Mouse (Mus musculus): ENCODE measurements at regions not wholly inside any gene's neighbourhood (a gene's known extent, or its start where the extent isn't known, plus 50 kb on each side); places are given as distances from the start of the nearest gene placed in this dataset.
"Not testable (repeated sequence)": the region's sequence is repeated elsewhere in the genome, so short reads cannot be mapped to it uniquely, and the experiment has no call there.

DNA sequence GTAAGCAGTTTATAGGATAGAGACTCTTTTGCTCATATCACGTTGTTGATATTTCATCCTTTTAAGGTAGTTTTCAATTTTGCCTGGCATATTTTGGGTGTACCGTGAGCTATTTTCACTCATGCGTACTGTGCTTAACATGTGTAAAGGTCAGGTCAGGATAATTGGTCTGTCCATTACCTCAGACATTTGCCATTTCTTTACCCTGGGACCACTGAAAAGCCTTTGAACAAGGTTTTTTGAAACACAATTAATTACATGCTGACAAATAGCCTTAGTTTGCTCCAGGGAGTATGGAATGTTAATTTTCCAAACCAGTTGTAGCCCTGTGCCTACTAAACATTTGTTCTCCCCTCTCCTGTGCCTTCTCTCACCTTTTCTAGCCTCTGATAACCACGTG is 347.3 kb upstream of the Nrsn1 start:
- H3K27me3 ChIP-seq (ENCODE audit: control insufficient read depth, insufficient read depth, insufficient read length) = no peaks in the 10 kb centered on the region
- no peaks in the 10 kb centered on the region for H3K79me2 ChIP-seq (ENCODE audit: control insufficient read depth, insufficient read depth)
- no peak overlapping the region for H3ac ChIP-seq (ENCODE audit: control insufficient read depth, insufficient read length)
- H3K4me3 ChIP-seq = no peak overlapping the region
- TF ChIP-seq MYOG (IDR thresholded peaks at IDR 0.05; ENCODE audit: control insufficient read depth in 1 of 3, insufficient read depth in 1 of 3, insufficient read length in 2 of 3, low read depth in 2 of 3) (no peak), CEBPB (IDR thresholded peaks at IDR 0.05; ENCODE audit: insufficient read depth, poor library complexity, severe bottlenecking) (no peak), USF1 (IDR thresholded peaks at IDR 0.05; ENCODE audit: low read depth) (no peak), POLR2A (IDR thresholded peaks at IDR 0.05; ENCODE audit: insufficient read length, low read depth) (no peak), E2F4 (IDR thresholded peaks at IDR 0.05; ENCODE audit: insufficient read depth) (no peak), TCF3 (IDR thresholded peaks at IDR 0.05; ENCODE audit: insufficient read length, low read depth) (no peak), REST (IDR thresholded peaks at IDR 0.05; ENCODE audit: insufficient read depth, insufficient read length) (no peak), SRF (IDR thresholded peaks at IDR 0.05; ENCODE audit: control insufficient read depth, insufficient read length, low read depth) (no peak), MYOD1 (IDR thresholded peaks at IDR 0.05; ENCODE audit: control insufficient read depth in 1 of 3, insufficient read length in 2 of 3, low read depth in 2 of 3) (no peak), MAX (IDR thresholded peaks at IDR 0.05; ENCODE audit: low read depth) (no peak), TCF12 (IDR thresholded peaks at IDR 0.05; ENCODE audit: insufficient read depth, poor library complexity, severe bottlenecking) (no peak), POLR2AphosphoS2 (IDR thresholded peaks at IDR 0.05; ENCODE audit: insufficient read length, low read depth) (no peak)
- H3K4me2 ChIP-seq (ENCODE audit: low read depth) = no peak overlapping the region
- no peaks in the 10 kb centered on the region for H3K36me3 ChIP-seq (ENCODE audit: control insufficient read depth, insufficient read depth)

DNA sequence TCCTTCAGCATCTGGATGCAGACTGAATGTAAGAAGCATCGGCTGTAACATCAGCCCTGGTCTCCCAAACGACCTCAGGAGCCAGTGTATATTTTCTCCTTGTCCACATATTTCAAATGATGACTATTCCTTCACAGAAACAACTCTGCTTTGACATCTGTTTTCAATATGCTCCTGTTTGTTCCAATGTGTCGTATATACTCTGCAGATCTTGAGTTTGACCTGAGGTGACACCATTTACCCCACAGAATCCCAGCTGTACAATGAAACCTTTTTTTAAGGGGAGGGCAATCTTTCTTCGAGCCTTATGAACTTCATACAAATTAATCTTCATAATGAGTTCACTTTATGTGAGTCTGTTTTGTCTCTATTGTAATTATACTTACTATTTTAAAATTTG is 341.7 kb upstream of the Nrsn1 start:
- H3K27me3 ChIP-seq (ENCODE audit: control insufficient read depth, insufficient read depth, insufficient read length) = no peaks in the 10 kb centered on the region
- no peak overlapping the region for H3ac ChIP-seq (ENCODE audit: control insufficient read depth, insufficient read length)
- TF ChIP-seq MAX (IDR thresholded peaks at IDR 0.05; ENCODE audit: low read depth) = no peak
- no peak for TF ChIP-seq TCF12 (IDR thresholded peaks at IDR 0.05; ENCODE audit: insufficient read depth, poor library complexity, severe bottlenecking)
- H3K4me2 ChIP-seq (ENCODE audit: low read depth) = no peak overlapping the region
- H3K79me2 ChIP-seq (ENCODE audit: control insufficient read depth, insufficient read depth) = no peaks in the 10 kb centered on the region
- no peaks in the 10 kb centered on the region for H3K36me3 ChIP-seq (ENCODE audit: control insufficient read depth, insufficient read depth)
- H3K4me3 ChIP-seq = no peak overlapping the region

DNA sequence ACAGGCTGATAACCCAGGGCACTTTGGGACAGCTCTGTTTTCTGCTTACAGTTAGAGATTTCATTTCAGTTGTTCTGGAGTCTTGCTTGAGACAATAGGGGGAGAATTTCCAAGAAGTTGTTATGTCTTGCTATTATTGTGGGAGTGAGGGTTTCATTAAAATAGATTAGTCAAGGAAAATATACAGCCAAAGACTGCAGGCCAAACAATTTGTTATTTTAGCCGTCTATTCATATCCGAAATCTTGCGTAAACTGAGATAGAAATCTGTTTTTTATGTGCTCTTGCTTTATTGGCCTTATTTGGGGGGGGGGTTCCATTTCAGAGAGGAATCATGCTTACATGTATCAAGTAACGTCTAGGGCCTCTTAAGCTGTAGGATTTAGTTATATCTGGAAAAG is 339.3 kb upstream of the Nrsn1 start:
- Histone ChIP-seq H3K4me2 (ENCODE audit: low read depth) (peak overlapping the region; percentile 40), H3K79me2 (ENCODE audit: control insufficient read depth, insufficient read depth) (no peaks in the 10 kb centered on the region), H3ac (ENCODE audit: control insufficient read depth, insufficient read length) (no peak overlapping the region), H3K36me3 (ENCODE audit: control insufficient read depth, insufficient read depth) (no peaks in the 10 kb centered on the region), H3K4me3 (no peak overlapping the region), H3K27me3 (ENCODE audit: control insufficient read depth, insufficient read depth, insufficient read length) (no peaks in the 10 kb centered on the region)
- TF ChIP-seq POLR2AphosphoS2 (IDR thresholded peaks at IDR 0.05; ENCODE audit: insufficient read length, low read depth) (no peak), MAX (IDR thresholded peaks at IDR 0.05; ENCODE audit: low read depth) (no peak)

DNA sequence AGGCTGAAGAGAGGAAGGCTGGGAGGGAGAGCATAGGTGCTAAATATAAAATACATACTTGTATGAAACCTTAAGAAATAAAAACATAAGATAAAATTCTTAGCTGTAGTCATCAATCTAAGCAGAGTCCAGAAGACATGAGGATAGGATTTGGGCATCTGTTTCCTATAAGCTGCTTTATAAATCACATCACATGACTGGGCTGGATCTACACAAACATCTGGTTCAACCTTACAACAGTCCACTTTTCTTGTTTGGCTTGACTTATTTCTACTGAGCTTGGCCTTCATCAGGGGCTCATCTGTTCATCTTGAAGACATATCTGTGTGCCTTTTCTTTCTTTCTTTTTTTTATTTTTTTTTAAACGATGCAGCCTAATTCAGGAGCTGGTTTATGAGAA is 338.9 kb upstream of the Nrsn1 start:
- peak overlapping the region; percentile 40 for H3K4me2 ChIP-seq (ENCODE audit: low read depth)
- H3K27me3 ChIP-seq (ENCODE audit: control insufficient read depth, insufficient read depth, insufficient read length) = no peaks in the 10 kb centered on the region
- H3ac ChIP-seq (ENCODE audit: control insufficient read depth, insufficient read length) = no peak overlapping the region
- H3K4me3 ChIP-seq = no peak overlapping the region
- no peaks in the 10 kb centered on the region for H3K36me3 ChIP-seq (ENCODE audit: control insufficient read depth, insufficient read depth)
- no peaks in the 10 kb centered on the region for H3K79me2 ChIP-seq (ENCODE audit: control insufficient read depth, insufficient read depth)
- no peak for TF ChIP-seq E2F4 (IDR thresholded peaks at IDR 0.05; ENCODE audit: insufficient read depth)
- TF ChIP-seq CEBPB (IDR thresholded peaks at IDR 0.05; ENCODE audit: insufficient read depth, poor library complexity, severe bottlenecking) = no peak
- TF ChIP-seq TCF12 (IDR thresholded peaks at IDR 0.05; ENCODE audit: insufficient read depth, poor library complexity, severe bottlenecking) = no peak
- TF ChIP-seq MYOD1 (IDR thresholded peaks at IDR 0.05; ENCODE audit: control insufficient read depth in 1 of 3, insufficient read length in 2 of 3, low read depth in 2 of 3) = no peak
- no peak for TF ChIP-seq TCF3 (IDR thresholded peaks at IDR 0.05; ENCODE audit: insufficient read length, low read depth)
- no peak for TF ChIP-seq POLR2AphosphoS2 (IDR thresholded peaks at IDR 0.05; ENCODE audit: insufficient read length, low read depth)
- no peak for TF ChIP-seq REST (IDR thresholded peaks at IDR 0.05; ENCODE audit: insufficient read depth, insufficient read length)
- no peak for TF ChIP-seq MYOG (IDR thresholded peaks at IDR 0.05; ENCODE audit: control insufficient read depth in 1 of 3, insufficient read depth in 1 of 3, insufficient read length in 2 of 3, low read depth in 2 of 3)
- no peak for TF ChIP-seq SRF (IDR thresholded peaks at IDR 0.05; ENCODE audit: control insufficient read depth, insufficient read length, low read depth)
- TF ChIP-seq USF1 (IDR thresholded peaks at IDR 0.05; ENCODE audit: low read depth) = no peak
- TF ChIP-seq POLR2A (IDR thresholded peaks at IDR 0.05; ENCODE audit: insufficient read length, low read depth) = no peak
- TF ChIP-seq MAX (IDR thresholded peaks at IDR 0.05; ENCODE audit: low read depth) = no peak

DNA sequence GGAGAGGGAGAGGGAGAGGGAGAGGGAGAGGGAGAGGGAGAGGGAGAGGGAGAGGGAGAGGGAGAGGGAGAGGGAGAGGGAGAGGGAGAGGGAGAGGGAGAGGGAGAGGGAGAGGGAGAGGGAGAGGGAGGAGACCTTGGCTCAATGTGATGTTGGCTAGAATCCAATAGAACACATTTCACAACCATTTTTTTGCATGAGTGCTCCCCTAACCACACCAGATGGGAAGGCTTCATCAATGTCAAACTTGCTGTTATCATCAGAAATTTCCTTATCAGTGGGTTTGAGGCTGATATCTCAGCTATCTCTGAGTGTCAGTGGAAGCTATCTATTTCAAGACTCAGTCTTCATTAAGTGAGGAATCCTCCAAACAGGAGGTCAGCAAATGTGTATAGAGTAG is 331.0 kb upstream of the Nrsn1 start:
- H3K4me2 ChIP-seq (ENCODE audit: low read depth); H3K36me3 ChIP-seq (ENCODE audit: control insufficient read depth, insufficient read depth); H3K79me2 ChIP-seq (ENCODE audit: control insufficient read depth, insufficient read depth); H3K27me3 ChIP-seq (ENCODE audit: control insufficient read depth, insufficient read depth, insufficient read length); H3ac ChIP-seq (ENCODE audit: control insufficient read depth, insufficient read length); H3K4me3 ChIP-seq: not testable (repeated sequence)

DNA sequence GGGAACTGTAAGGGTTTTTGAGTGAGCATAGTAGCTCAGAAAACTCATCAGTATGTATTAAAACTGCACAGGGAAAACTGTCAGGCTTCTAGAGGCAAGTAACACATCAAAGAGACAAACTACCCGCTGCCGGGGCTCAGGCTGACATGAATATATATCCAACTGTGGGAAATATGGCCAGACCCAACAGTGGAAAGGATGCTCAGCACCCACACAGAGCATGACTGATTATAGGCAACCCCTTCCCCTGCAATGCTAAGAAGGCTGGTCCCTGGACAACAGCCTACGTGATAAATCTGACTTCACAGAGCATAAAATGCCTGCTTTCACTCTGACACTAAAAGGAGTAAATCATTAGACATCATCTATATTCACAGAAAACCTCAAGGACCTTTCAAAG is 324.3 kb upstream of the Nrsn1 start:
- Histone ChIP-seq H3K79me2 (ENCODE audit: control insufficient read depth, insufficient read depth) (no peaks in the 10 kb centered on the region), H3K36me3 (ENCODE audit: control insufficient read depth, insufficient read depth) (no peaks in the 10 kb centered on the region), H3K4me2 (ENCODE audit: low read depth) (no peak overlapping the region), H3ac (ENCODE audit: control insufficient read depth, insufficient read length) (no peak overlapping the region), H3K4me3 (no peak overlapping the region), H3K27me3 (ENCODE audit: control insufficient read depth, insufficient read depth, insufficient read length) (no peaks in the 10 kb centered on the region)
- TF ChIP-seq CEBPB (IDR thresholded peaks at IDR 0.05; ENCODE audit: insufficient read depth, poor library complexity, severe bottlenecking) (no peak), SRF (IDR thresholded peaks at IDR 0.05; ENCODE audit: control insufficient read depth, insufficient read length, low read depth) (no peak), MYOG (IDR thresholded peaks at IDR 0.05; ENCODE audit: control insufficient read depth in 1 of 3, insufficient read depth in 1 of 3, insufficient read length in 2 of 3, low read depth in 2 of 3) (no peak), POLR2AphosphoS2 (IDR thresholded peaks at IDR 0.05; ENCODE audit: insufficient read length, low read depth) (no peak), TCF12 (IDR thresholded peaks at IDR 0.05; ENCODE audit: insufficient read depth, poor library complexity, severe bottlenecking) (no peak), REST (IDR thresholded peaks at IDR 0.05; ENCODE audit: insufficient read depth, insufficient read length) (no peak), MYOD1 (IDR thresholded peaks at IDR 0.05; ENCODE audit: control insufficient read depth in 1 of 3, insufficient read length in 2 of 3, low read depth in 2 of 3) (no peak), E2F4 (IDR thresholded peaks at IDR 0.05; ENCODE audit: insufficient read depth) (no peak), MAX (IDR thresholded peaks at IDR 0.05; ENCODE audit: low read depth) (no peak), USF1 (IDR thresholded peaks at IDR 0.05; ENCODE audit: low read depth) (no peak), TCF3 (IDR thresholded peaks at IDR 0.05; ENCODE audit: insufficient read length, low read depth) (no peak), POLR2A (IDR thresholded peaks at IDR 0.05; ENCODE audit: insufficient read length, low read depth) (no peak)

Data from myocyte (in vitro differentiated cells).